Mouse (Mus musculus) lung, embryonic 16.5 days (tissue): Measurements from ENCODE around the gene Ndc1. TPM values are rescaled to one million over a fixed set of nuclear protein-coding genes. Genes with fewer than 3 reads are reported as not detected.

Experiments
- ATAC-seq: fragments of 200-750 bp; cut with Nextera tagmentation; 2 replicates; pipeline ENCODE4 v1.8.0; 2017; ENCODE audit warnings: low read depth, mild to moderate bottlenecking, moderate library complexity
- H3K27ac ChIP-seq: fragments of 300-500 bp; sonication (generic); 2 replicates; pipeline ENCODE4 v1.5.1; 2014; ENCODE audit warnings: mild to moderate bottlenecking, control low read depth, low read length
- H3K27me3 ChIP-seq: fragments of 300-500 bp; sonication (generic); 2 replicates; pipeline ENCODE4 v1.6.1; 2014; ENCODE audit warnings: low read depth, low read length, mixed read lengths; ENCODE audit not compliant: control insufficient read depth, insufficient read depth
- H3K36me3 ChIP-seq: fragments of 300-500 bp; sonication (generic); 2 replicates; pipeline ENCODE4 v1.6.1; 2014; ENCODE audit warnings: low read length; ENCODE audit not compliant: control insufficient read depth, insufficient read depth
- H3K4me1 ChIP-seq: fragments of 300-500 bp; sonication (generic); replicated peaks from 2 replicates; pipeline ENCODE4 v1.6.1; 2014; ENCODE audit warnings: low read length, mixed read lengths; ENCODE audit not compliant: control insufficient read depth, insufficient read depth
- H3K4me2 ChIP-seq: fragments of 300-500 bp; sonication (generic); 2 replicates; pipeline ENCODE4 v1.6.1; 2014; ENCODE audit warnings: low read depth, low read length, control low read depth
- H3K4me3 ChIP-seq: fragments of 300-500 bp; sonication (generic); 2 replicates; pipeline ENCODE4 v1.5.1; 2014; ENCODE audit warnings: mild to moderate bottlenecking, low read length, control low read depth
- H3K9ac ChIP-seq: fragments of 300-500 bp; sonication (generic); 2 replicates; pipeline ENCODE4 v1.6.1; 2014; ENCODE audit warnings: low read length, control low read depth
- H3K9me3 ChIP-seq: fragments of 300-500 bp; sonication (generic); 2 replicates; pipeline ENCODE4 v1.6.1; 2016; ENCODE audit warnings: low read length; ENCODE audit not compliant: control insufficient read depth
- WGBS: fragments of 180-500 bp; shearing (Covaris S2); extraction: QIAGEN DNeasy Blood & Tissue Kit; methylation state at CpG from one replicate; pipeline ENCODE4 v1.1.7; 2014; 5-methylcytosine and 5-hydroxymethylcytosine counted together
- microRNA-seq: library from miRNA; unstranded; fragments of <30 nt; microRNA quantifications from one replicate; pipeline ENCODE4, GENCODE M21; 2016
- polyA plus RNA-seq: library from polyadenylated mRNA; unstranded; fragments of >200 nt; fragmentation: Nextera tagmentation; extraction: Ambion mirVana; gene quantifications from 2 replicates; pipeline ENCODE4 v1.2.1, GENCODE M21; 2015

Ndc1 gene
- polyA plus RNA-seq, 1 experiment from 2014 or later = 34.8 TPM

- H3K9ac ChIP-seq = no peak overlapping the region
- H3K36me3 ChIP-seq = no peaks in the 10 kb centered on the region
- H3K4me1 ChIP-seq = no peaks in the 10 kb centered on the region
- H3K4me3 ChIP-seq = no peak overlapping the region
- H3K27me3 ChIP-seq = no peaks in the 10 kb centered on the region
- no peak overlapping the region for H3K4me2 ChIP-seq
- 72% methylated on average over 11 of the region's 11 CpGs for WGBS
- no peak overlapping the region for H3K27ac ChIP-seq
- no peaks in the 10 kb centered on the region for H3K9me3 ChIP-seq
- no peak for ATAC-seq
These were observed 92.9 kb downstream of the Ndc1 start for GRCm38 (mm10) chr4:107460468-107460867.

Small RNA genes within 50 kb of the gene (microRNA-seq; reads per million reads assigned to microRNA genes)
- not detected for gene Gm24804

Other genes starting within 250 kb of the Ndc1 start
- gene Tmem59, start 189.4 kb upstream of the Ndc1 start, polyA plus RNA-seq = 496 and 538 TPM in 2 replicates
- gene Tceanc2, start 188.7 kb upstream of the Ndc1 start, polyA plus RNA-seq = 22.7 and 25.1 TPM in 2 replicates
- gene Ldlrad1, start 158.6 kb upstream of the Ndc1 start, polyA plus RNA-seq = 0.23 and 0.72 TPM in 2 replicates
- gene Lrrc42, start 114.3 kb upstream of the Ndc1 start, polyA plus RNA-seq = 66.1 and 71.2 TPM in 2 replicates
- 41.2 and 43.6 TPM in 2 replicates for gene Hspb11, start 114.2 kb upstream of the Ndc1 start, polyA plus RNA-seq
- gene Dio1, start 60.6 kb upstream of the Ndc1 start, polyA plus RNA-seq = 0.16 and 0.44 TPM in 2 replicates
- gene Yipf1, start 53.4 kb upstream of the Ndc1 start, polyA plus RNA-seq = 55.5 and 56.4 TPM in 2 replicates
- gene Glis1, start 66.8 kb downstream of the Ndc1 start, polyA plus RNA-seq = 0.36 and 1.0 TPM in 2 replicates